Mouse (Mus musculus) layer of hippocampus, adult 8-10 months (tissue): ENCODE results near the gene Zc3h7b. TPM values are rescaled to one million over a fixed set of nuclear protein-coding genes. Genes with fewer than 3 reads are reported as not detected.
"Not testable (repeated sequence)": the region's sequence is repeated elsewhere in the genome, so short reads cannot be mapped to it uniquely, and the experiment has no call there.

Experiments used
- DNase-seq, 2 experiments: peaks; one replicate each; pipeline ENCODE4 v3.0.0; 2022; ENCODE audit warnings: low spot score in 2 of 2
- total RNA-seq, 4 experiments: library from RNA; stranded (reverse); gene quantifications; 2 replicates each; pipeline ENCODE4 v1.2.4; 2022

Zc3h7b gene
- 100 to 1,000 TPM; 123 to 147 (median 135) TPM for total RNA-seq

- DNase-seq, result peak; percentile 40 to 59
Measured at GRCm38 (mm10) chr15:81744992-81745600, at the start of gene Zc3h7b, which contains the start of gene Rangap1. Gene Zc3h7b, plus strand, starts transcription at chr15:81745057. Gene Rangap1, minus strand, starts transcription at chr15:81745530.

DNA sequence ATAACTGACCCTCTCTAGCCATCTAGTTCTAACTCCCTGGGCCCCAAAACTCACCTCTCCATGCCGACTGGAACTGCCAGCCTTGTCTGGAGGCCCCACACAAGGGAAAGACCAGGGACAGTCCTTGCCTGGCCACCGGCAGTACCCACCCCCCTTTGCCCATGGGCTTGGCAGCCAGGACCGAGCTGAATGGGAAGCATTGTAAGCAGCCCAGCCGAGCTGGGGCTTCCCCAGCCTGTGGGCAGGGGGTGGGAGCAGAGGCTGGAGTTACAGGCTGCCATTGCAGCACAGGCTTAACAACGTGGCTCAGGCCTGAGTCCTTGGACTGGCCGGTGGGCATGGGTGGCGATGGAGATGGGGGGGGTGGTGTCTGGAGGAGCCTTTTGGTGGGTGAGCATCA is 47.7 kb upstream of the Zc3h7b start, which contains the start of gene Chadl:
TSS of gene Chadl (minus strand) at position 113 of the 400 bp plus-strand sequence.
- peak; percentile 42 to 48 for DNase-seq

DNA sequence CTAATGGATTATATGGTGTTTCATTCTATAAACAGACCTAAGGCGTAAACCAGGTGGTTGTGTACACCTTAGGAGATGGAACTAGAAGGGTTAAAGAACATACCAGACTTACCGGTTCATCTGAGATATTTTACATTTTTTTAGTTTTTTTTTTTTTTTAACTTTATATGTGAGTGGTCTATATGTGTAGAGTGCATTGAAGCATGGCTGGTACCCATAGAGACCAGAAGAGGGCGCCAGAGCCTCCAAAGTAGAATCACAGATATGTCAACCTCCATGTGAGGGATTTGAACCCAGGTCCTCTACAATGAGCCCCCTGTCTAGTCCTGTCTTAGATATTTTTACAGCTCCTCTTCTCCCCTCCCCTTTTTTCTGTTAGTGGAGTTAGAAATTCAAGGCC is 47.0 kb upstream of the Zc3h7b start:
- DNase-seq, result peak in 1 of 2 experiments; percentile 28

DNA sequence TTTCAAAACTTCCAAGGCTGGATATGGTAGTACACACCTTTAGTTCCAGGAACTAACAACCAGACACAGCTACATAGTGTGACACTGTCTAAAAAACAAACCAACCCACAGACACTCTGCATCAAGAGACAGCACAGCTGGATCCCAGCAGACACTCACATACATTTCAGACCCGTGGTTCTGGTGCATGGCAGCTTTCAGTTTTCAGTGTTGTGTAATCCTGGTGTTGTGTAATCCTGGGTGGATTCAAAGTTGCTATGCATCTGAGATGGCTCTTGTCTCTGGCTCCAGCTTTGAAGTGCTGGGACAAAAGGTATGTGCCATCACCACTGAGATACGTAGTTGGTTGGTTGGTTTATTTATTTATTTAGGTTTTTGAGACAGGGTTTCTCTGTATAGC is 46.3 kb upstream of the Zc3h7b start:
- no peak for DNase-seq

DNA sequence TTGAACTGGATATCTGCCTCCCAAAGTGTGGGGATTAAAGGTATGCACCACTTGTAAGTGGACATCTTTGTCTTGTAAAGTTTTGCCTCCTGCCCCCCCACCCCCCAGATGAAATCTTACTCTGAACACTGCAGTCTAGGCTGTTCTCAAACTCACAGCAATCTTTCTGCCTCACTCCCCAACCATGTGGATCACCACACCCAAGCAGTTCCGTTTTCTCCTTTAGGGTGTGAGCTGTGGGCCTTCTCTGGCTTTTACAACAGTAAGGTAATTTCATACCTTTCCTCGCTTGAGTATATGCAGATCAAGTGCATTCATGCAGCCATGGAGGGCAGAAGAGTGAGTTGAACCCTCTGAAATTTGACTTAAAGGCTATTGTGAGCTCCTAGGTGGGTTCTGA is 44.7 kb upstream of the Zc3h7b start:
- no peak for DNase-seq

DNA sequence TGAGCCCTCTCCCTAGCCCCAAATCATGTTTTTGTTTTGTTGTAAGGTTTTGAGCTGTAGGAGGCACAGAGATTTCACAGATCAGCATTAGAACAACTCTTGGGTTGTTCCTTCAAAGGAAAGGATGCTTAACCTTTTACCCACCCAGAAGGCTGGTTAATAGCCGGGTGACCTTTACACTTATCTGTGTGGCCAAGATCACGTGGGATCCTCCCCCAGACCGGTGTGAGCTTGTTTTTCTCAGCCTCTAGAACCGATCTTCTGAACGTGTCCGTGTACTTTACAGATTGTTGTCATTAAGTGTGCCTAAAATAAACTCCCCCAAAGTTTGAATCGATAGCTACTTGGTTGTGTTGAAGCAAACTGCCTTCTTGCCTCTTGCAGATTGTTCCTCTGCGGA is 44.3 kb upstream of the Zc3h7b start:
- DNase-seq, result no peak

- DNase-seq, result not testable (repeated sequence)
Measured at GRCm38 (mm10) chr15:81701350-81701749, 43.5 kb upstream of the Zc3h7b start.

DNA sequence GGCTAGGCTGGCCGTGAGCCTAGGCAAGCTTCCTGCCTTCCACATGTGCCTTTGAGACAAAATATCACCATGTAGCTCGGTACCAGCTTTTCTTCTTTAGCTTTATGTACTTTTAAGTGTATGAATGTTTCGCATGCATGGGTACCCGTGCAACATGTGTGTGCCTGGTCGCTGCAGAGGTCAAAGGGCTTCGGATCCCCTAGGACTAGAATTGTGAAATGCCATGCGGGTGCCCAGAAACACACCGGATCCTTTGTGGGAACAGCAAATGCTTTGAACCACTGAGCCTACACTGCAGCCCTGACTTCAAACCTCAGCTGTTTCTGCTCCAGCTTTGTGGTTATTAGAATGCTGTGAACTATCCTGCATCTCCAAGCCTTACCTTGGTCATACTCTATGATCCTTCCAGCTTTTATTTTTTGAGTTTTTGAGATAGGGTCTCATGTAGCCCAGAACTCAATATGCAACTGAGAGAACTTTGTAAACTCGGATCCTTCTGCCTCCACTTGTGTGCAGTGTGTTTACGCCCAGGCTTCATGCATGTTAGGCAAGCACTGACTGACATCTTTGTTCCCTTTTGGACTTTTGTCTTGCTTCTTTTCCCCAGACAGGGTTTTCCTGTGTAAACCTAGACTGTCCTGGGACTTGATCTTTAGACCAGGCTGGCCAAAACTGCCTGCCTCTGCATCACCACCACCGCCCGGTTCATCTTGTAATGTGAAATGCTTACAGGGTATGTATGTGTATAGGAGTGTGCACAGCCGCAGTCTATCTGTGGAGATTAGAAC is 42.4 kb upstream of the Zc3h7b start:
- DNase-seq, result no peak

GRCm38 (mm10) chr15:81703094-81703489 is 41.8 kb upstream of the Zc3h7b start:
- DNase-seq, result no peak

DNA sequence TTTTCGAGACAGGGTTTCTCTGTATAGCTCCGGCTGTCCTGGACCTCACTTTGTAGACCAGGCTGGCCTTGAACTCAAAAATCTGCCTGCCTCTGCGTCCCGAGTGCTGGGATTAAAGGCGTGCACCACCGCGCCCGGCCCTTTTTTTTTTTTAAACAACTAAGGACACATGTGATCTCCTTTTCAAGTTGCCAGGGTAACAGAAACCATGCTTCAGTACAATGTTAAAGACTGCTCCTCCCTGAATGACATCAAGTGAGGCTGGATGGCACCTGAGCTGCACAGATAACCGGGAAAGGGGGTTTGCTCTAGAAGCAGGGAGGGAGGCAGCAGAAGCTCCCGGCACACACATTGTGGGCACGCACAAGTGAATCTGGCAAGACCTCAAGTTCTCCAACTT is 35.9 kb upstream of the Zc3h7b start:
- no peak for DNase-seq

DNA sequence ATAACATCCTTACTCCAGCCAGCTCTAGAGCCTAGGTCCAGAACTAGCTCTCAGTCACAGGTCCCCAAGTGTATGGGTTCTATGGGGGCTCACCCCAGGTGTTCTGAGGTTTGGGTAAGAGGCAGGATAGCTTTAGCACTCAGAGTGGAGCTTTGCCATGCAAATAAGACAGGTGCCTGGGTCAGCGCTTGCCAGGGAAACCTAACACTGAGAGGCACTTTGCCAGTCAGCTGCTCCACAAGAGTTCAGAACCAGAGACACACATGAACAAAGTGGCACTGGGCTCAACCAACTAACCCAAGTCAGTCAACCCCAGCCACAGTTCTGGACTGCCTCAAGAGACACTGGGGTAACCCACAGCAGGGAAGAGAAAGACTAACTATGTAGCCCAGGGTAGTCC is 35.2 kb upstream of the Zc3h7b start:
- no peak for DNase-seq

DNA sequence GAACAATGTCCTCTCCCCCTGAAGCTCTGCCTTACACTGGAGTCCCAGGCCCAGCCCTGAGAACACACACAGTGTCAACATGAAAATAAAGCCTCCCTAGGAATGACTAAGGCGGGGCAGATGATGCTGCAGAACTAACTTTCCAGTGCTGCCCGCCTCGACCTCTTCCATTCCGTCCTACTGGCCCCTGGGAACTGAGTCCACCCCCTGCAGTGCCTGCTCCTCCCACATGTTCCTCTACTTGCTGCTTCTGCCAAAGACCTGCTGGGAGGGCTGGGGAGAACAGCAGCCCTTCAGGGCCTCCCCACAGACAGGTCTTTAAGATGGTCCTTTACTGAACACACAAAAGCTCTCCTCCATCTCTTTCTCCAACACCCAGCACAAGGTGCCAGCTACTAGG is 34.1 kb upstream of the Zc3h7b start:
- no peak for DNase-seq

DNA sequence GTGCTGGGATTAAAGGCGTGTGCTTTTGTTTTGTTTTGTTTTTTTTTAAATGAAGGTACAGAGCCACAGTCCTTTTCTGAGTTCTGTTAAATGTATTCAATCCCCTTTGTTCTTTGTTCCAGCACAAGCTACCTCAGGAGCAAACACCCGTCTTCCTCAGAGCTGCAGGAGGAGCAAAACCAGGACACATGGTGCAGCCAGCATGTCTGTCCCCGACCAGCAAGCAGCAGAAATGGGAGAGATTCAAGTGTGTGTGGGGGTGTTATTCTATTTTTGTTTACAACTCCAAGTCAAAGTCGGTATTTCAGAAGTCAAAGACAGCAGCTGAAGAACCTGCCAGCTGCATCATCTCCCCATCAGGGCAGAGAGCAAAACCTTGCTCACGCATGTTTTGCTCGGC is 31.1 kb upstream of the Zc3h7b start:
- no peak for DNase-seq

DNA sequence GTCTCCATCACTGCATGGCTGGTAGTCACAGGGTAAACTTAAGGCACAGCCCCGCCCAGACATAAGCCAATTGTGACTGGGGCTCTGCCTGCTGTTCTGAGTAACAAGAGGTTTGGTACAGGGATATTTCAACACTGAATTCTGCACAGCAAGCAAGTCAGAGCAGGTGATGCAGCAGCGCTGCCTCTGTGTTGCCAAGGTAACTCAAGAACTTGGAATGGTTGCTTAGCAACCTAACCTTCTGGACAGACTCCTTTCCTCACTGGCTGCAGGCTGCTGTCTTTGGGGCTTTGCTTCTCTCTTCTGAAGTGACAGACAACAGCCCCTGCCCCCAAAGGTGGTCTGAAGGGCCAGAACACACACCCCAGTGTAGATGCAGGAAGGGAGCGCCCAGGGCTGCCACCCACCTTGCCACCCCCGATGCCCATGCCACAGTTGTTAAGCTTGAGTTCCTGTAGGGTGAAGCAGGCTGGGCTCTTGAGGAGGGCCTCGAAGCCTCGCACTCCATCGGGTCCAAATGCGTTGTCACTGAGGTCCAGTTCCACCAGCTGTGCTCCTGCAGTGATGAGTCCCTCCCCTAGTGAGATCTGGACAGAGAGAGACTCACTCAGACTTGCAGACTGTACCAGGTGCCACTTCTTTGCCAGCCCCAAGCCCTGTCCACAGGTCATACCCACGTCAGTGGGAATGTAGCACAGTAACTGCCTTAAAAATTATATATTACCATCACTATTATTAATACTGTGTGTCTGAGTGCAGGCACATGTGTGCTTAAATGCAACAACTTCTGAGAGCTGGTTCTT is 26.3 kb upstream of the Zc3h7b start:
- peak; percentile 41 to 47 for DNase-seq

- DNase-seq, result no peak
Measured at GRCm38 (mm10) chr15:81719139-81719531, 25.7 kb upstream of the Zc3h7b start.

- DNase-seq, result no peak
Measured at GRCm38 (mm10) chr15:81722361-81722760, 22.5 kb upstream of the Zc3h7b start.

GRCm38 (mm10) chr15:81723653-81724052 is 21.2 kb upstream of the Zc3h7b start:
- DNase-seq, result no peak

DNA sequence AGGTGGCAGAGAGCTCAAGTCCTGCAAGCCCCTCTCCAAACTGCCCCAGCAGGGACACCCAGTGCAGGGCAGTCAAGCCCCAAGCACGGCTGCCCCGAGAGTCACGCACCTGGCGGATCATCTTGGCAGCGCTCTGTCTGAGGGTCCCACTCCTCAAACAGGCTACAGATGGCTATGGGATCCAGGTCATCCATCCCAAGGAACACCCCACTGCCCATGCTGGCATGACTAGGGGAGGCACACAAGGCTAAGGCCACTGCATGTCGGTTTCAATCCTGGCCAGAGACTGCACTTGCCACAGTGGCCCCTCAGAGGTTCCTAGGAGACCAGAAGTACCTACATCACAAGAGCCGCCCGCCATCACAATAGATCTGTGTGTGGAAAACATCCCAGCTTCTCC is 18.9 kb upstream of the Zc3h7b start:
- DNase-seq, result no peak

DNA sequence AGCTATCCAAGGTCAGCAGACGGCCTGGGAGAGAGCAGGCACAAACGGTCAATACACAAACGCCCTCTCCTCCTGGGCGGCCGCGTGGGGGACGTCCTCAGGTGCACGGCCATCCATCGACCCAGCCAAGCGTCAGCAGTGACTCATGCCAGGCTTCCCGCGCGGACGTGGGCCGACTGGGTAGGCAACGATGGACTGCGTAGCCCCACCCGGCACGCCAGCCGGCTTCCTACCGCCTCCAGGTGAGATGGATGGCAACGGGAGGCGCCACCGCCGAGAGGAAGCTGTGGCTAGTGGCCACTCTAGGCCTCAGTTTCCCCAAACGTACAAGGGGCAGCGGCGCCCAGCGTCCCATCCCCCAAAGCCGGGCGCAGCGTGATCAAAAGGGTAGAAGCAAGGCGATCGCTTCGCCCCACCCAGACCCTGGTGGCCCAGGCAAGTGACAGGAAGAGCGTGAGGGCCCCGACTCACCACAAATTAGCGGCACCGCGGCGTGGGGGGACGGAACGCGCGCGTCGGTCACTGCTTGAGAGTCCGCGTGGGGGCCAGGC is 15.5 kb upstream of the Zc3h7b start:
- DNase-seq, result peak; percentile 40 to 46

DNA sequence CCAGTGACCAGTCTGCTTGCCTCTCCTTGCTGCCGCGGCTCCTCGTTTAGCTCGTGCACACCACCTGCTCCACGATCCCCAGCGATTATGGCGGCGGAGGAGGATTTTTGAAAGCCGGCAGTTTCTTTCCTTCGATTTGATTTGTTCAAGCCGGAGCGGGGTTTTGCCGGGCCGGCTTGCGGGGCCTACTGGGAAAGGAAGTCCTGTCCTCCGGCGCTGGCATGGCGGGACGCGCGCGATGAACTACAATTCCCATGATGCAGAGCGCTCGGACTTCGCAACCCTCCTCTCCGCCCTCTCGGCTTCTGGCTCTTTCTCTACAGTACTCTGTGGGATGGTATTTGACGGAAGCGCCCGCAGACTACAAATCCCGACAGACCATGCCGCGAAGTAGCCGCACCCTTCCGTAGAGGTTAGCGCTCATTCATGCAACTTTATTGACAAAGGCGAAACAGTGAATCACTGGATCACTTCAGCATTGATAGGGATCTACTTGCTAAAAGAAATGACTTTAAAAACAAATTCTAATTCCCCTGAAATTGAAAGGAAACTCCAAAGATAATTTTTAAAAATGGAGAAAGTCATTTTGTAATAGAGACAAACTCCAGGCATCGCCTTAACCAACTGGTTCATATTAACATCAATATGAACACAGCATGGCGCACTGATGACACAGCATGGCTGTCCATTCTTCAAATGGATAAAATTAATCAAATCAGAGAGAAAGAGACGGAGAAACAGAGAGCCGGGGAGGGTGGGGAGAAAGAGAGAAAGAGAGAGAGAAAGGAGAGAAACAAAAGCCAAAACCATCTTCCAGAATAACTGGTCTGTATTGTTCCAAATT is 14.8 kb upstream of the Zc3h7b start:
- DNase-seq, result peak; percentile 99

DNA sequence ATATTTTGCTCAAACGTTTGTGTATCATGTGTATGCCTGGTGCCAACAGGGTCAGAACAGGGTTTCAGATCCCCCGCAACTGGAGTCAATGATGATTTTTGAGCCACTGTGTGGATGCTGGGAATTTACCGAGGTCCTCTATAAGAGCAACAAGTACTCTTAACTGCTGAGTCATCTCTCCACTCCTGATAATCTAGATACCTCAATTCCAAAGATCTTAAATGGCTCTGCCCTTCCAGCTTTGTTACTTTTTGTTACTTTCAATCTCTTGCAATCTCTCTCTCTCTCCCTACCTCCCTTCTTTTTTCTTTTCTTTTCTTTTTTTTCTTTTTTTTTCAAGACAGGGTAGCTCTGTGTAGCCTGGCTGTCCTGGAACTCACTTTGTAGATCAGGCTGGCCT is 9.8 kb upstream of the Zc3h7b start:
- DNase-seq, result no peak
